ENCODE assay signal across 8 mouse cellular contexts in the genomic region with DNA sequence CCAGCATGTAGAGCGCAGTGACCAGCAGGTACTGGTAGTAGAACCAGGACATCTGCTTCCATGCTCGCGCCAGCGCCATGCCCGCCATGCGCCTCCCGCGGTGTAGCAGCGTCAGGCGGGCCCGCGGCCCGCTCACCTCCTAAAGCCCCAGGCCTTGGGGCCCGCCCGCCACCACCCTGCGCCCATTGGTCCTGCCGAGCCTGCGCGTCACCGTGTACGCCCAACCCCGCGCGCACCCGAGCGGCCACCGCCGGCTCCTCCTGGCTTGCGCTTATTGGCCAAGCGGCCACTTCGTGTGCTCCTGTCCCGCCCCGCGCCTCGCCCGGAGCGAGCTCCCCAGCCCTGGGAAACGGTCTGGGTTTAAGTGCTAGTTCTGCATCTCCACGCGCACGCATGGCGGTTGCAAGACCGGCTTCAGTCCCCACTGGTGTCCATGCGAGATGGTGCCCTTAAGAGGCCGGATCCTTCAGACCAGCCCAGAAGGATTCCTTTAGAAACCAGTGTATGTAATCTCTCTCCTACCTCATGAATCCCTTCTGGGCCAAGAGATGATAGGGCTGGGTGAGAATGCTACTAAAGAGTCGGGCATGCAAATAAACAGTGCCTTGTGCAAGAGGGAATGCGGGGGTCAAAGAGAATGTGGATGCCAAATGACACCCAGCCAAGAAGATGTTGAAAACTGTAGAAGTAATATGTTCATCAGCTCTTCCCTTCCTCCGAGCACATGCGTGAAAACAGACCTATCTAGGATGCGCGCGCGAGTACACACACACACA. TPM values are rescaled to one million over a fixed set of nuclear protein-coding genes. Genes with fewer than 3 reads are reported as not detected.
DNase-seq lines count a peak whose midpoint lies in the region; ATAC-seq and TF ChIP-seq lines count a peak whose summit lies in the region.

TSS of gene Sptssa (minus strand) at position 178 of the 776 bp plus-strand sequence.

- H3K9ac ChIP-seq in ES-E14 (ENCODE audit: insufficient read depth, low read depth, low read length, poor library complexity, severe bottlenecking) = peak within 1 kb of the TSS; percentile 90
- H3K9ac ChIP-seq in forebrain, embryonic 16.5 days (replicated peaks; ENCODE audit: low read depth, low read length) = peak within 1 kb of the TSS; percentile 88
- peak within 1 kb of the TSS; percentile 82 for H3K9ac ChIP-seq in lung, embryonic 14.5 days

- no peaks in the 10 kb centered on the region for H3K36me3 ChIP-seq in ES-E14 (ENCODE audit: control insufficient read depth, insufficient read depth, low read length, poor library complexity, severe bottlenecking)
- no peaks in the 10 kb centered on the region for H3K36me3 ChIP-seq in forebrain, embryonic 16.5 days (ENCODE audit: control insufficient read depth, insufficient read depth)
- H3K36me3 ChIP-seq in lung, embryonic 14.5 days (ENCODE audit: insufficient read depth) = no peaks in the 10 kb centered on the region
- H3K36me3 ChIP-seq in thymus, adult 2 months (ENCODE audit: control insufficient read depth, insufficient read depth, low read length) = no peaks in the 10 kb centered on the region

- peak; percentile 99 for ATAC-seq in forebrain, embryonic 16.5 days
- ATAC-seq in lung, embryonic 14.5 days (ENCODE audit: insufficient read depth) = peak; percentile 99

- peak; percentile 86 for DNase-seq in ES-E14 (ENCODE audit: low read depth, low spot score)
- DNase-seq in cerebellum, adult 11-12 months = peak; percentile 97
- DNase-seq in heart, postnatal 36 days = peak; percentile 94 to 95
- peak; percentile 95 to 96 for DNase-seq in layer of hippocampus, adult 2 months (ENCODE audit: low spot score in 2 of 2)
- peak; percentile 98 for DNase-seq in lung, embryonic 14.5 days
- peak; percentile 94 for DNase-seq in thymus, adult 2 months

- H3K27me3 ChIP-seq in forebrain, embryonic 16.5 days (replicated peaks; ENCODE audit: control insufficient read depth, insufficient read depth, low read length) = no peaks in the 10 kb centered on the region
- H3K27me3 ChIP-seq in lung, embryonic 14.5 days (ENCODE audit: insufficient read depth, low read length) = no peaks in the 10 kb centered on the region
- no peaks in the 10 kb centered on the region for H3K27me3 ChIP-seq in thymus, adult 2 months (ENCODE audit: control insufficient read depth, insufficient read depth, low read length)

- H3K9me3 ChIP-seq in ES-E14 (ENCODE audit: control insufficient read depth, insufficient read depth, low read depth, low read length) = no peaks in the 10 kb centered on the region
- H3K9me3 ChIP-seq in forebrain, embryonic 16.5 days (ENCODE audit: control insufficient read depth, low read length) = no peaks in the 10 kb centered on the region
- no peaks in the 10 kb centered on the region for H3K9me3 ChIP-seq in lung, embryonic 14.5 days (ENCODE audit: low read depth, low read length)

- peak within 1 kb of the TSS; percentile 82 for H3K27ac ChIP-seq in ES-E14 (ENCODE audit: insufficient read depth, low read depth, low read length, poor library complexity, severe bottlenecking)
- H3K27ac ChIP-seq in forebrain, embryonic 16.5 days (ENCODE audit: low read length) = peak within 1 kb of the TSS; percentile 48
- peak within 1 kb of the TSS; percentile 92 for H3K27ac ChIP-seq in layer of hippocampus, adult 2 months
- H3K27ac ChIP-seq in lung, embryonic 14.5 days (ENCODE audit: low read depth) = peak within 1 kb of the TSS; percentile 89
- peak within 1 kb of the TSS; percentile 91 for H3K27ac ChIP-seq in olfactory bulb, adult 2 months (ENCODE audit: insufficient read depth, low read depth, low read length)
- no peak within 1 kb of the TSS for H3K27ac ChIP-seq in thymus, adult 2 months (ENCODE audit: control insufficient read depth, insufficient read depth, low read length)

- 9% methylated on average over 46 of the region's 53 CpGs for WGBS in forebrain, embryonic 16.5 days
- 8% methylated on average over 53 of the region's 53 CpGs for WGBS in lung, embryonic 14.5 days
- WGBS in olfactory bulb, adult 2 months = 5% methylated on average over 53 of the region's 53 CpGs
- WGBS in thymus, adult 2 months = 11% methylated on average over 53 of the region's 53 CpGs

- peak; percentile 81 for TF ChIP-seq POLR2A in olfactory bulb, adult 2 months (IDR thresholded peaks at IDR 0.05; ENCODE audit: insufficient read depth, low read depth, low read length)
- TF ChIP-seq POLR2A in thymus, adult 2 months (IDR thresholded peaks at IDR 0.05; ENCODE audit: control insufficient read depth, extremely low read depth, insufficient read depth, low read length, poor library complexity) = peak; percentile 85

- peak; percentile 31 for TF ChIP-seq CTCF in layer of hippocampus, adult 2 months (conservative IDR thresholded peaks at IDR 0.05)
- TF ChIP-seq CTCF in lung, embryonic 14.5 days (IDR thresholded peaks at IDR 0.05; ENCODE audit: low read depth) = no peak
- TF ChIP-seq CTCF in olfactory bulb, adult 2 months (IDR thresholded peaks at IDR 0.05; ENCODE audit: insufficient read depth, low read depth, low read length) = no peak
- peak; percentile 75; the same call in 1 of the 2 replicates for TF ChIP-seq CTCF in thymus, adult 2 months (IDR thresholded peaks at IDR 0.05; ENCODE audit: borderline replicate concordance, control insufficient read depth, extremely low read depth, insufficient read depth, low read length, poor library complexity)

- in situ Hi-C loops in ES-E14 (cut with MboI; ENCODE audit: low sequenced_read_pairs in 2 of 2, unreplicated experiment in 2 of 2) = no loop called here

- H3K4me1 ChIP-seq in ES-E14 (ENCODE audit: control insufficient read depth in 2 of 2, insufficient read depth in 2 of 2, low read length in 2 of 2, poor library complexity in 1 of 2) = peaks cover 3 to 9% of the 10 kb centered on the region in 2 experiments; a peak in 2 of 4 replicates
- peaks cover 21% of the 10 kb centered on the region for H3K4me1 ChIP-seq in forebrain, embryonic 16.5 days (replicated peaks; ENCODE audit: control insufficient read depth, insufficient read depth, low read length)
- H3K4me1 ChIP-seq in lung, embryonic 14.5 days (ENCODE audit: insufficient read depth) = peaks cover 11% of the 10 kb centered on the region
- H3K4me1 ChIP-seq in olfactory bulb, adult 2 months (ENCODE audit: control insufficient read depth, insufficient read depth, low read length) = peaks cover 10% of the 10 kb centered on the region
- H3K4me1 ChIP-seq in thymus, adult 2 months (replicated peaks; ENCODE audit: control insufficient read depth, insufficient read depth, low read length) = peaks cover 20% of the 10 kb centered on the region

- peak within 1 kb of the TSS; percentile 73 to 90 for H3K4me3 ChIP-seq in ES-E14 (ENCODE audit: insufficient read depth in 1 of 2, low read depth in 1 of 2, low read length in 2 of 2, poor library complexity in 1 of 2, severe bottlenecking in 1 of 2)
- H3K4me3 ChIP-seq in forebrain, embryonic 16.5 days (replicated peaks; ENCODE audit: low read length) = peak within 1 kb of the TSS; percentile 73
- H3K4me3 ChIP-seq in layer of hippocampus, adult 2 months = peak within 1 kb of the TSS; percentile 82
- H3K4me3 ChIP-seq in lung, embryonic 14.5 days (ENCODE audit: low read depth, low read length) = peak within 1 kb of the TSS; percentile 71
- peak within 1 kb of the TSS; percentile 94 for H3K4me3 ChIP-seq in olfactory bulb, adult 2 months (ENCODE audit: insufficient read depth, low read depth, low read length)
- H3K4me3 ChIP-seq in thymus, adult 2 months (ENCODE audit: control insufficient read depth, insufficient read depth, low read length) = peak within 1 kb of the TSS; percentile 76

- H3K4me2 ChIP-seq in forebrain, embryonic 16.5 days (ENCODE audit: low read length) = peak within 1 kb of the TSS; percentile 78
- peak within 1 kb of the TSS; percentile 76 for H3K4me2 ChIP-seq in lung, embryonic 14.5 days

- intact Hi-C loops in heart, postnatal 36 days (cut with DNase I) = loop anchor here (1.0 kb wide), 1 partner anchor 39 kb away; the partner anchor contains the start of gene Eapp

TF ChIP-seq in ES-E14, 5 proteins besides CTCF, POLR2A, EP300 and RAD21:
- TF ChIP-seq HCFC1 (IDR thresholded peaks at IDR 0.05; ENCODE audit: borderline replicate concordance, insufficient read depth, low read length) (peak; percentile 67; the same call in 1 of the 2 replicates), MAFK (IDR thresholded peaks at IDR 0.05; ENCODE audit: insufficient read depth, low read depth, low read length) (no peak)

RNA-seq across cellular contexts. Expression of gene Sptssa, which starts in this region (rescaled TPM):
- total RNA-seq in ES-E14 (2012; rRNA removed) = 14.3 and 23.7 TPM in 2 replicates
- polyA plus RNA-seq in forebrain, embryonic 16.5 days (2015; fragmentation: Nextera tagmentation; extraction: Ambion mirVana) = 169 and 183 TPM in 2 replicates
- total RNA-seq in heart, postnatal 36 days (2021) = 10 to 100 TPM; 32.9 to 38.8 TPM
- total RNA-seq in layer of hippocampus, adult 2 months (2021) = 10 to 100 TPM; 21.9 to 25.1 TPM
- 189 and 200 TPM in 2 replicates for polyA plus RNA-seq in lung, embryonic 14.5 days (2014; fragmentation: Nextera tagmentation; extraction: Ambion mirVana)
- not detected in 2 replicates for polyA plus RNA-seq in olfactory bulb, adult 2 months (2012; ENCODE audit: insufficient read depth, insufficient read length, low replicate concordance, missing spikeins)
- 92.1 and 97.8 TPM in 2 replicates for polyA plus RNA-seq in thymus, adult 2 months (2012; rRNA removed)

Comparison
In these comparisons a context has a peak if more than half of its experiments do, and no peak if none do; other contexts are left out.
1. RNA of gene Sptssa (polyA plus RNA-seq): 189 to 200 TPM in lung, embryonic 14.5 days, 169 to 183 TPM in forebrain, embryonic 16.5 days and 92.1 to 97.8 TPM in thymus, adult 2 months; not detected in olfactory bulb, adult 2 months; every median in the first group is over 10 times any median in the second.
2. CTCF ChIP-seq: peak in layer of hippocampus, adult 2 months (single experiment) and thymus, adult 2 months (single experiment); none in lung, embryonic 14.5 days (single experiment) and olfactory bulb, adult 2 months (single experiment).
3. Peak in every context shown above with its lines, with median percentiles within 50 percentile points of each other: DNase-seq, H3K4me3 ChIP-seq and H3K9ac ChIP-seq.